Mouse (Mus musculus) E14TG2a.4 (cell line): ENCODE results near the gene Pole.

Experiments used
- CTCF ChIP-seq: conservative IDR thresholded peaks from 2 replicates; pipeline ENCODE4 v1.5.1; 2014; ENCODE audit warnings: low read length
- POU5F1 ChIP-seq: IDR thresholded peaks from 2 replicates; pipeline ENCODE4 v1.6.1; 2014; ENCODE audit warnings: low read length, borderline replicate concordance

DNA sequence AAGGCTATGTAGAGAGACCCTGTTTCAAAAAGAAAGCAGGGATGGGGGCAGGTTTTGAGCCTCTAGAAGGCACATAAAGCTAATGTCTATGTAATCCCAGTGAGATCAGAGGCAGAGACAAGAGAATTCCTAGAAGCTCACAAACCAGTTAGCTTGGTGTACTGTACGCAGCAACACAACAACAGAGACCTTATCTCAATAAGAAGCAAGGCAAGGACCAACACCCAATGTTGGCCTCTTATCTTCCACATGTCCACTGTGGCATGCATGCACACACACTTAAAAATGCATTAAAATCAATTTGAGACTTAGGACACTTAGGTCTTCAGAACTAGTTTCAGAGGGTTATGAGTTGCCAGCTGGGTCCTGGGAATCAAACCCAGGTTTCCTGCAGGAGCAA is 5.5 kb downstream of the Pole start:
- TF ChIP-seq CTCF (no peak), POU5F1 (no peak)
